Mouse (Mus musculus) C2C12 (cell line): Measurements from ENCODE around the gene Satb1.

Source experiments
- CTCF ChIP-seq: IDR thresholded peaks from one replicate; pipeline ENCODE4 v1.5.1; 2011; ENCODE audit not compliant: control insufficient read depth, insufficient read depth, insufficient read length
- MAX ChIP-seq: IDR thresholded peaks from one replicate; pipeline ENCODE4 v1.6.1; 2011; ENCODE audit warnings: mild to moderate bottlenecking, control low read depth
- MYOD1 ChIP-seq: IDR thresholded peaks from one replicate; pipeline ENCODE4 v1.6.1; 2011; ENCODE audit warnings: low read depth; ENCODE audit not compliant: control insufficient read depth, insufficient read length
- MYOG ChIP-seq: IDR thresholded peaks from one replicate; pipeline ENCODE4 v1.6.1; 2011; ENCODE audit not compliant: control insufficient read depth, insufficient read length; ENCODE audit errors: extremely low read depth

DNA sequence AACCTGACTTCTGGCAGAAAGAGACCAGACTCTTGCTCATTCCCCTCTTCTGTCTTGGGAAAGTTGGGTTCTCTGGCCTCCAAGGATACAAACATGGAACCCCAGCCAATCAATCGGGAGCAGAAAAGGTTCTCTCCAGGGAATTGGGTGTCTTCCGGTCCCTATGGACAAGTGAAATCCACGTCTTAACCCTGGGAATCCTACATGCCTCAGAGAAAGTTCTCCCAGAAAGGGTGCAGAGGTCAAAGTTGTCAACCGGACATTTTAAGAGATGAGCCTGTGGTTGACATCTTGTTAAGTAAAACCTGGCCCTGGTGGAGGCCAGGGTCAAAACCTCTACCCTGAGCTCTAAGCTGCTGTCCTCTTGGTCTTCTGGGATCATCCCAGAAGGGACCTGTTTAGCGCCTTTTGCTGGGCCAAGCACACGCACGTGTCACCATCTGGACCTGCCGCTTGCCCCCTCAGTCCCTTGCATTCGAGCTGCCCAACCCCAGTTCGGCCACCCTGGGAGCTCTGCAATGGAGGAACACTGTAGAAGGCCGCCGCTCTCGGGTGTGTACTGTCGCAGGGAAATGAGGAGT is 1.9 kb downstream of the Satb1 start:
- no peak for TF ChIP-seq CTCF
- no peak for TF ChIP-seq MAX
- no peak for TF ChIP-seq MYOD1
- TF ChIP-seq MYOG, result no peak
